Mouse (Mus musculus) kidney, adult 18-20 months (tissue): ENCODE results near the gene AL607142.1.

ENCODE experiments used
- DNase-seq: peaks from one replicate; pipeline ENCODE4 v3.0.0; 2021

Gene AL607142.1

GRCm38 (mm10) chr4:120107787-120108186 lies 43.0 kb downstream of the AL607142.1 start:
- DNase-seq: no peak

- no peak for DNase-seq
These were observed 50.7 kb downstream of the AL607142.1 start for GRCm38 (mm10) chr4:120115516-120115915.

GRCm38 (mm10) chr4:120116312-120116711 lies 51.5 kb downstream of the AL607142.1 start:
- DNase-seq: no peak

- peak; percentile 70 for DNase-seq
These were observed 55.5 kb downstream of the AL607142.1 start for GRCm38 (mm10) chr4:120120276-120120675.

- DNase-seq: no peak
These were observed 59.9 kb downstream of the AL607142.1 start for GRCm38 (mm10) chr4:120124656-120125055.

GRCm38 (mm10) chr4:120126047-120126446 lies 61.3 kb downstream of the AL607142.1 start:
- DNase-seq: no peak

GRCm38 (mm10) chr4:120127333-120127732 lies 62.5 kb downstream of the AL607142.1 start:
- no peak for DNase-seq

GRCm38 (mm10) chr4:120128033-120128432 lies 63.2 kb downstream of the AL607142.1 start:
- no peak for DNase-seq

- DNase-seq: peak; percentile 45
These were observed 64.6 kb downstream of the AL607142.1 start for GRCm38 (mm10) chr4:120129233-120129885.

- DNase-seq: no peak
These were observed 66.1 kb downstream of the AL607142.1 start for GRCm38 (mm10) chr4:120130926-120131325.

- peak; percentile 60 for DNase-seq
These were observed 66.8 kb downstream of the AL607142.1 start for GRCm38 (mm10) chr4:120131441-120132220.

- no peak for DNase-seq
These were observed 69.4 kb downstream of the AL607142.1 start for GRCm38 (mm10) chr4:120134223-120134622.

- no peak for DNase-seq
These were observed 77.0 kb downstream of the AL607142.1 start for GRCm38 (mm10) chr4:120141810-120142209.

GRCm38 (mm10) chr4:120142905-120143304 lies 78.1 kb downstream of the AL607142.1 start:
- DNase-seq: no peak
